Mouse (Mus musculus) myocyte (in vitro differentiated cells): Measurements from ENCODE around the gene Stk32c.

Source experiments
- CEBPB ChIP-seq: IDR thresholded peaks from 2 replicates; pipeline ENCODE4 v1.6.1; 2011; ENCODE audit warnings: mild to moderate bottlenecking, moderate library complexity; ENCODE audit not compliant: poor library complexity, insufficient read depth, severe bottlenecking
- MAX ChIP-seq: IDR thresholded peaks from one replicate; pipeline ENCODE4 v1.6.1; 2011; ENCODE audit warnings: low read depth, mild to moderate bottlenecking, control low read depth
- MYOD1 ChIP-seq, 3 experiments: IDR thresholded peaks; one replicate each; pipeline ENCODE4 v1.6.1; 2011; ENCODE audit warnings: control low read depth in 2 of 3, low read depth in 2 of 3, mild to moderate bottlenecking in 2 of 3, moderate library complexity in 1 of 3; ENCODE audit not compliant: insufficient read length in 2 of 3, control insufficient read depth in 1 of 3
- POLR2A ChIP-seq: IDR thresholded peaks from one replicate; pipeline ENCODE4 v1.6.1; 2011; ENCODE audit warnings: low read depth, mild to moderate bottlenecking, control low read depth, moderate library complexity; ENCODE audit not compliant: insufficient read length
- REST ChIP-seq: IDR thresholded peaks from one replicate; pipeline ENCODE4 v1.6.1; 2011; ENCODE audit warnings: mild to moderate bottlenecking, control low read depth, moderate library complexity; ENCODE audit not compliant: insufficient read depth, insufficient read length
- TCF12 ChIP-seq: IDR thresholded peaks from one replicate; pipeline ENCODE4 v1.6.1; 2011; ENCODE audit warnings: mild to moderate bottlenecking, control low read depth; ENCODE audit not compliant: poor library complexity, insufficient read depth, severe bottlenecking
- USF1 ChIP-seq: IDR thresholded peaks from one replicate; pipeline ENCODE4 v1.6.1; 2011; ENCODE audit warnings: low read depth, mild to moderate bottlenecking, control low read depth, moderate library complexity

GRCm38 (mm10) chr7:139119775-139120153, 93.3 kb downstream of the Stk32c start:
- TF ChIP-seq MAX (no peak), POLR2A (no peak), MYOD1 (IDR thresholded peaks at IDR 0.05; ENCODE audit: control insufficient read depth in 1 of 3, insufficient read length in 2 of 3, low read depth in 2 of 3) (no peak), USF1 (no peak), TCF12 (no peak), REST (no peak), CEBPB (no peak)
